Mouse (Mus musculus): Measurements from ENCODE around the gene Iqcf1.

DNA sequence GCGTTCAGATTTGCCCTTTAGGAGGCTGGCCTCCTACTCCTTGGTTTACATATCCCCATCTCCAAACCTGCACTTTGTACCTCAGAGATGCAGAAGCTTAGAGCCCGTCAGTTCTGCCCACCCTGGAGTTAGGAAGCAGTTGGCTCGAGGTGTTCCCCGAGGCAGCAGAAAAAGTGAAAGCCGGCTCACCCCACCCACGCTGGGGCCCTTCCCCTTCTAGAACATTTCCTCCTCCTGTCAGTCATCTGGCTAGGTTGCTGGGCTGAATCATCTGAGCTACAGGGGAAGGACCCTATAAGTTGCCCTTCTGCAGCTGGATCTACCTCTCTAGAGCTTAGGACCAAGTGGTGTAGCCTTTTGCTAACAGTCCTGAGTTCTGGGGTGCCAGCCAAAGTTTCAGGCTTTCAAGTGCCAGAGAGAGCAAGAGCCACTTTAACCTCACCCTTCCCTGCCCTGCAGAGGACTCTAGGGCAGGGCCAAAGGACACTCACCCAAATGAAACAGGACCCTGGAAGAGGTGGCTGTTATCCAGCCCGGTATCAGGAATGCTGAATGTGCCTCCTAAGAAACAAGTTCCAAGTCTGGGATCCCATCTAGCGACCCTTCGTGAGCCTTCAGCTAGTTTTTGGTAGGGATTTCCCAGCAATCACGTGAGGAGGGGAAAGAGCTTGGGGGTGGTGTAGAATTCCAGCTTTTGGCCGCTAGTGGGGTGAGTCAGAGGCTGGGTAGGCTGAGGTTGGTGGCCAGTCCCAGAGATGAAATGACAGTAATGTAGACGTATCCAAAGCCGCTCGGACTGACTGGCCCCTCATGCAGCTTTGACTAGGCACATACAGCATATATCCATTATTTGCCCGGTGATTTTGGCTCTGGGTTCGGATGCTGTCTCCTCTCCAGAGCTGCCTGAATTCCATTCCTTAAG lies 23.5 kb upstream of the Iqcf1 start:
- TF ChIP-seq CTCF (IDR thresholded peaks at IDR 0.05) (no peak), POLR2A (IDR thresholded peaks at IDR 0.05; ENCODE audit: insufficient read depth, low read depth, low read length) (peak; percentile 53; the same call in 1 of the 2 replicates), EP300 (IDR thresholded peaks at IDR 0.05; ENCODE audit: insufficient read depth, low read depth, low read length) (no peak)
